Mouse (Mus musculus): ENCODE data around the gene Cldn4.
"Not testable (repeated sequence)": the region's sequence is repeated elsewhere in the genome, so short reads cannot be mapped to it uniquely, and the experiment has no call there.

The Cldn4 gene

DNA sequence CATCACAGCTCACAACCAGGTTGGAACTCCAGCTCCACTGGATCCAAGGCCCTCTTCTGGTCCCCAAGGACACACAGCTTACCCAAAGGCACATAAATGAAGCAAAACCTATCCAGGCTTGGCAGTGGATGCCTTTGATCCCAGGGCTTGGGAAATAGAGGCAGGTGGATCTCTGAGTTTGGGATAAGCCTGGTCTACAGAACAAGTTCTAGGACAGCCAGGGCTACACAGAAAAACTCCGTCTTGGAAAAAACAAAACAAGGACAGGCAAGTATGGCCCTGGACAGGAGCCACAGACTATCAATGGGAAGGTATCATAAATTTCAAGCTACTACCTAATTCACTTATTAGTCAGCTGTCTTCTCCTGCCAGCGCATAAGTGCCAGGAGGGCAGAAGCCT, 14.8 kb upstream of the Cldn4 start:
- no peak for DNase-seq

GRCm38 (mm10) chr5:134960430-134960829, 13.7 kb upstream of the Cldn4 start:
- DNase-seq, result no peak

DNA sequence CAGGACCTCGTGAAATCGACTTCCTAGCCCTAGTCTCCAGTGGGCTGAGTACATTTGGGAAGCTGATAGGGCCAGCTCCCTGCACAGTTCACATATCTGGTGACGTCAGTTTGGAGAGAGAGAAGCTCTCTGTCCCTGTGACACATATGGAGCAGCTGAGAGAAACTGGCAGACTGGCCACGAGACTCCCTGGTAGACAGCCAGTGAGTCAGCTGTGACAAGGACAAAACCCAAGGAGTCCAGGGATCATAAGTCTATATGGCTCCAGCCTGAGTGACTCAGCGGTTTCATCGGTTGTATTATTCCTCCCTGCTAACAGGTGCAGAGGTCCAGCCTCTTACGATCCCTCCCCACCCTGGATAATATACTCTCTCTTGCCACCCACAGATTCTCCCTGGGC, 12.4 kb upstream of the Cldn4 start:
- DNase-seq, result peak; percentile 20

- DNase-seq, result no peak
Observed at GRCm38 (mm10) chr5:134955491-134955890, 8.8 kb upstream of the Cldn4 start.

DNA sequence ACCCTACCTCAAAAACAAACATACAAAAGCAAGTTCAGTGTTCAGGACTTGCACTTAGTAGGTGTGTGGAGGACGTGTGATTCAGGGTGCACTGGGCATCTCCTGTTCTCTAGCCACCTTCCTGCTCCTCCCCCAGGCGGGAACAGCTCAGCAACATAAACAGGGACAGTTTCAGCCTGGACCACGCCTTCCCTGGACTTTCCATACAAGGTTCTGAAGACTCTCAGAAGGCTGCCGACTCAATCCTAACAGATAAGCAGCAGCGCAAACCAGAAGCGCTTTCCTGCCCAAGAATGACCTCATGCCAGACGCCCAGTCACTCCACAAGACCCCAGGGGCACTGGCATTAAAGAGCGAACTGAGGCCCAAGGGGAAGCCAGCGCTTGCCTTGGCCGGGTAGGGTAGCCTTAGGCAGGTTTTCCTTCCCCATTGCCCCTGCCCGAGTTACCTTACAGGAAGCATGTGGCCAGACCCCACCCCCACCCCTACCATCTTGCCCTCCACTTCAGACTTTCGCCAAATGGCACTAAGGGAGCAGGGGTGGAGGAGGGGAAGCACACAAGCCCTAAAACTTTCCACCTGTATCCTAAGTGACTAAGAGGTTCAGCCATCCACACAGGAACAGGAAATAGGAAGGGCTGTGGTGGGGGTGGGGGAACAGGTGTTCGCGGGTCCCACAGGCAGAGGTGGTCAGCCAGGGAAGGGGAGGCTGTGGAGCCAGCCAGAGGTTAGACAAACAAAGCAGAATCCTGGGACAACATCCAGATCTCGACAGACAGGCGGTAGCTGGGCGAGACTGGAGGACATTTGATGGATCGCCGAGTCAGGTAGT, 4.5 kb upstream of the Cldn4 start:
- DNase-seq, result no peak

GRCm38 (mm10) chr5:134948085-134948439, 1.3 kb upstream of the Cldn4 start:
- DNase-seq, result no peak

GRCm38 (mm10) chr5:134947420-134948084, 818 bp upstream of the Cldn4 start:
- no peak for DNase-seq

DNA sequence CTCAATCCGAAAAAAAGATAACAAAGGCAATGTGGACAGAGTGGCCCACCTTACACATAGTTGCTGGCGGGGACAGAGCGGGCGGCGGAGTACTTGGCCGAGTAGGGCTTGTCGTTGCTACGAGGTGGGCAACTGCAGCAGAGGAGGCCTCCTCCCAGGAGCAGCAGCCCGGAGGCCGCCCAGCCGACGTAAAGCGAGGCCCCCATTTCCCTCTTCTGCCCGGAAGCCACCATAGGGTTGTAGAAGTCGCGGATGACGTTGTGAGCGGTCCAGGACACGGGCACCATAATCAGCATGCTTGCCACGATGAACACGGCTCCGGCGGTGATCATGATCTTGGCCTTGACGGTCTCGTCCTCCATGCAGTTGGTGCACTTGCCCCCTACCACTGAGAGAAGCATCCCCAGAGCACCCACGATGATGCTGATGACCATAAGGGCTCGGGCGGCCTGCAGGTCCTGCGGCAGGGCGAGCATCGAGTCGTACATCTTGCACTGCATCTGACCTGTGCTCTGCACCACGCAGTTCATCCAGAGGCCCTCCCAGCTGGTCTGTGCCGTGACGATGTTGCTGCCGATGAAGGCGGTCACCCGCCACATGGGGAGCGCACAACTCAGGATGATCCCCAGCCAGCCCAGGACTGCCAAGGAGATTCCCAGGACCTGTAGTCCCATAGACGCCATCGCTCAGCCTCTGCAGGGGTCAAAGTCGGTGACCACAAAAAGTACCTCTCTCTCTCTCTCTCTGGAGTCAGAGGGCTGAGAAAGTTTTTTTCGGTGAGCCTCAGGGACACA, 474 bp downstream of the Cldn4 start:
- no peak for DNase-seq

DNA sequence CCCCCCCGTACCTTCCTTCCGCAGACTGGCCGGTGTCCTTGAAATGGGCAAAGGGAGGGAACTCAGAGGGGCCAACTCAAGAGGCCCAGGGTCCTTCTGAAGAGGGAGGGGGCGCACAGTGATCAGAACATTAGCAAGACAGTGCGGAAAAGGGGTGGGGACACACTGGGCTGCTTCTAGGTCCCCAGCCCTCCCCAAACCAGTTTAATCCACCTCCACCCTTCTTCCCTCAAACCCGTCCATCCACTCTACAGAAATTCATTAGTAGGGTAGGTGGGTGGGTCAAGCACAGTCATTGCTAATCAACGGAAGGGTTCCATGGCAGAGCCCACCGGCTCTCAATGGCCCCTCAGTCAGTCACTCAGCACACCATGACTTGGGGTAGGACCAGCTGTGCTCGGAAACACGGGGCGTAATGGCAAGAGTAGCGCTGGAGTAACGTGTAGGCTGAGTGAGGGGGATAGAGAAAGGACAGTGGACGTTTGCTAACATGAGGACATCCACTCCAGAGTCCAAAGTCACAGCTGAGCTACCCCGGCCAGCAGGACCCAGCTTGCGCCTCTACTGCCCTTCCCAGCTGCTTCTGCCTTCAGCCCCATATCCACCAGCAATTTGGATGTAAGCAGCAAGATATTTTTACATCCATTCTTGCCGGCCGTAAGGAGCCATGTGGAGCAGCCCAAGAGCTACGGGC, 1.3 kb downstream of the Cldn4 start:
- DNase-seq, result no peak

DNA sequence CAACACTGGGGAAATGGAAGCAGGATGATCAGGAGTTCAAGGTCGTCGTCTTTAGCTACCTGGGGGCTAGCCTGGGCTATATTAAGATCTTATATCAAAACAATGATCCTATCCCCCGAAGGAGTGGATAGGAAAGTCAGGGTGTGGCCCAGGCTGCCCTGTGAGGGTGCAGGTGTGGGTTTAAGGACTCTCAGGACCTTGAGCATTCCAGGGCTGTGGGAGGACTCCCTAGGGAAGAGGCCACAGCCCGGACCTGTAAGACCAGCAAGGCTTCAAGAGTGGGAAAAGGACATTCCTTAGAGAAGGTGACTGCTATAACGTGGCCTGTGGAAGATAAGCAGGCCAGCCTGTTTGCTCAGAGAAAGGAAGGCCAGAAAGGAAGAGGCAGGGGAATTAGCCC, 2.6 kb downstream of the Cldn4 start:
- no peak for DNase-seq

DNA sequence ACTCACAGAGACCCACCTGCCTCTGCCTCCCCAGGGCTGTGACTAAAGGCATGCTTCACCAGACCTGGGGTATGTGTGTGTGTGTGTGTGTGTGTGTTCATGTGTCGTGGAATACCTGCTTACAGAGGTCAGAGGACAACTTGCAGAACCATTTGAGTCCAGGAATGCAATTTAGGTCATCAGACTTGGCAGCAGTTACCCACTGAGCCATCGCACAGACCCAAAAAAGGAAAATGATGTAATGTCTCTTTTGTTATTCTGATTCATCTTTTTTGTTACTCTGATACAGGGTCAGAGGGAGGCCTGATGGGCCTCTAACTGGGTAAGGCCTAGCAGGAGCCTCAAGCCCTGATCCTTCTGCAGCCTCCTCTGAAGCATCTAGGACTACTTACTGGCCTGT, 4.0 kb downstream of the Cldn4 start:
- DNase-seq, result no peak

GRCm38 (mm10) chr5:134941472-134942209, 5.1 kb downstream of the Cldn4 start:
- no peak for DNase-seq

GRCm38 (mm10) chr5:134939554-134939953, 7.2 kb downstream of the Cldn4 start:
- not testable (repeated sequence) for DNase-seq

DNA sequence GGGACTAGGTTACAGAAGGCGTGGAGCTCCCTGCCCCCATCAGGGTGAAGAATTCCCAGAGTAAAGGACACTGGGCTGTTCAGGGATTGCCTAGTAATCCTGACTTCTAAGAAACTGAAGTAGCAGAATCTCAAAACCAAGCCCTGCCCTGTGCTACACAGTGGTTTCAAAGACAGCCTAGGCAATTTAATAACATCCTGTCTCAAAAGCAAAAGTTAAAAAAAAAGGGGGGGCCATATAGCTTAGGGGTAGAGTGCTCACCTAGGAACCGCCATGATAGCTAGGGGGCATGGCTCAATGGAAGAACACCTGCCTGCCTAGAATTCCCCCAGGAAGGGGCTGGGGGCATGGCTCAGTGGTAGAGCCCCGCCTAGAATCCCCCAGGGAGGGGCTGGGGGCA, 7.7 kb downstream of the Cldn4 start:
- no peak for DNase-seq

- DNase-seq, result no peak
Observed at GRCm38 (mm10) chr5:134936626-134937185, 10.0 kb downstream of the Cldn4 start.

DNA sequence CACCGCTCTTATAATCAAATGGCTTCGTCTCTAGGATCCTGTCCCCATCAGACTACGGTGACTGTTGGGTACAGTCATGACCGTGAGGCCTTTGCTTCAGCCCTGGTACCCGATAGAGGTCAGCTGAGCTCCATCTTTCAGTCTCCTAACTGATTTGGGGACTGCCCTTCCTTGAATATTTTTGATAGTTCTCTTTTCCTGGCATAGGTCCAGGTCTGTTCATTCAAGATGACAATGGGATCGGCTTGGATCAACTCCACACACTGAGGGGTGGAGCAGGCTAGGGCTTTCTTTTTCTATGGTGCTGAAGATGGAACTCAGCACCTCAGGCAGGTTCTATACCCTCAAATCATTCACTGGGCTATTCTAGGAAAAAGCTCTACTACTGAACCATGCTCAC, 10.7 kb downstream of the Cldn4 start:
- no peak for DNase-seq

DNA sequence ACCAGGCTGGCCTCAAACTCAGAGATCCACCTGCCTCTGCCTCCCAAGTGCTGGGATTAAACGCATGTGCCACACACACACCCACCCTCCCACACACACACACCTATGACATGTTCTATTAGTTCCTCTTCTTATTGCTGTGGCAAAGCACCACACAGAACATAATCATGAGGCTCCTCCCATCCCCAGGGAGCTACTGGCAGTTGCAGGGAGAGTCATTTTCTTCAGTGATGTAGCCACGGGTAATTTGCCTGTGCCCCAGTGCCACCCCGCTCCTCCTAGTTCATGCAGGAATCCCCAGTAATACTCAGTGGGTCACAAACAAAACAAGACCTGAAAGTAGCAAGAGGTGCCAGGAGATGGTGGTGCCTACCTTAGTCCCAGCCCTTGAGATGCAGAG, 12.1 kb downstream of the Cldn4 start:
- DNase-seq, result no peak

GRCm38 (mm10) chr5:134933686-134934085, 13.0 kb downstream of the Cldn4 start:
- DNase-seq, result not testable (repeated sequence)

DNA sequence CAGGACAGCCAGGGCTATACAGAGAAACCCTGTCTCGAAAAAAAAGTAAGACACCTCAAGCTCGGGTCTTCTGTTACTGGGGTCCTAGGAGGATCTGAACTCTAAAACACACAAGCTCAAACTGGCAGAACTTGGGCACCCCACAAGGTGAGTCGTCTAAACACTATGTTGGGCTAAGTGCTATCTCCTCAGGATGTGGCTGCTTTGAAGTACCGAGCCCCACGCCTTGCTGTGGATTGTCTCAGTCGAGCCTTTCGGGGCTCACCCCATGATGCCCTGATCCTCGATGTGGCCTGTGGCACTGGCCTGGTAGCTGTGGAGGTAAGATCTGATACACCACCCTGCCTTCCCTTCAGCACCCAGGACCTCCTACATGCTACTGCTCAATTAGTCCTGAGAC, 13.5 kb downstream of the Cldn4 start:
- no peak for DNase-seq

GRCm38 (mm10) chr5:134932903-134933276, 13.8 kb downstream of the Cldn4 start:
- DNase-seq, result peak; percentile 35

DNA sequence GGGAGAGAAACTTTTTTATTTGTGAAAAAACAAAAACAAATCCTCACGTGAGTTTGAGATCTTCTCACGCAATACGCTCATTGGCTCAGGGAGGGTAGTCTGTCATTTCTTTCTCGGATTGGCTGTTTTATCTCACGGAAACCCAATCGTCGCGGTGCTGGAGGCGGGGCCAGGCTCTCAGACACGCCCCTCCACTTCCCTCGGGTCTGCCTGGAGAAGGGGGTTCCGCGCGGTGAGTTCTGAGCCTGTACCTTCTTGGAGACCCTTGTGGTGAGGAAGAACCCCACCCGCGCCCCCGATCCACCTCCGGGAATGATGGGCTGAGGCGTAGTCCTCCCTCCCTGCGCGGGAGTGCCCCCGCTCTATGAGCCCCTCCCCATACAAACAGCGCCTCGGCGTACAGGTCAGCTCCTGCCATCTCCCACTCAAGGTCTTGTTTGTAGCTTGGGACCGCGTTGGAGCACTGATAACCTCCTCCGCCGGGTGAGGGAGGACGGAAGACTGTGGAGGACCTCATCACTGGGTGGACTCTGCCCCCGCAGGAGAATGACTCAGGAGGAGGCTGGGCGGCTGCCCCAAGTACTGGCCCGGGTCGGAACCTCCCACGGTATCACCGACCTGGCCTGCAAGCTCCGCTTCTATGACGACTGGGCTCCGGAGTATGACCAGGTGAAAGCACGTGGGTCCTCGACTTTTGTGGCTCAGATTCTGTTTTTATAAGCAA, 14.4 kb downstream of the Cldn4 start, which contains the start of gene Mettl27:
Gene Mettl27 (plus strand): TSS at position 190 of the 724 bp plus-strand sequence.
- DNase-seq, result peak; percentile 84

All from right cerebral cortex, adult 18-20 months (tissue).